Mouse (Mus musculus) gastrocnemius, postnatal 4 days (tissue): Measurements from ENCODE around the gene Lrrk1. TPM values are rescaled to one million over a fixed set of nuclear protein-coding genes. Genes with fewer than 3 reads are reported as not detected.

ENCODE experiments used
- DNase-seq, 2 experiments: peaks; one replicate each; pipeline ENCODE4 v3.0.0; 2021 to 2022; ENCODE audit warnings: low spot score in 2 of 2, mixed read lengths in 2 of 2
- total RNA-seq, 2 experiments: library from RNA; stranded (reverse); gene quantifications; 2 replicates each; pipeline ENCODE4 v1.2.3; 2021

The Lrrk1 gene
- total RNA-seq, 2 experiments from 2014 or later = 13.7 to 14.4 TPM

DNA sequence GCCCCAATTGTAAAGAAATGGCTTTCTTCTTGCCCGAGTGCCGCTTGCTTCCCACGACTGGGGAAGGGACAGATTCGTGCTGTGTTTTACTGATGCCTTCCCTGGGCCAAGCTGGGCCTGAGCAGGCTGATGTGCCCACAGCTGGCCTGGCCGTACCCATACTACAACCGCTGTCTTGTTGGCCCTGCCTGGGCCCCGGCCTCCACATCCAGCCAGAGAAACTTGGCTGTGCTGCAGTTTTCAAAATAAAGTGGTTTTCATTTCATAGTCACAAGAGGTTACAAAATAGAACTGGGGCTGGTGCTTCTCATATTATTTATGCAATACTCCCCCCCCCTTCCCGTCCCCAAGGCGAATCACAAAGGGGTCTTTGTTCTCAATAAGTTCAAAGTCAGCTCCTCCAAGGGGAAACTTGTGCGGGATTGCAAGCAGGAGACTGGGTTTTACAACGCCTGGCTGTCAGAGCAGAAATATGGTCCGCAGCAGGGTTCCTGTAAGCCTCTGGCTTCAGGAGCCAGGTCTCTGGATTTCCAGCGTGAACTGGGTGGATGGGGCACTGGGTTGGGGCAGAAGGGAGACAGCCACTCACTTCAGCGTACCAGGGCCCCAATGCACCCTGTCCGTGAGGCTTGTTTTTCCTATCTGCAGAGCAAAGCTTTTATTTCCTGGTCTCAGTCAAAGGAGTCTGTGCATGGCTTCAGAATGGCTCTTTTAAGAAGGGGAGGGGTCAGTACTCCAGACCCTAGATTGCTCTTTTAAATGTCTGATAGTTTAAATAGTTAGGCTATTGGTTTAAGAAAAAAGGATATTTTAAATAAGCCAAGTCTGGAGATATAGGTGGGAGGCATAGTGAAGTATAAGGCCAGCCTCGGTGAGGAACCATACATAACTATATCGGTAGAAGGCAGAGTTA is 157.3 kb downstream of the Lrrk1 start:
- peak in 1 of 2 experiments; percentile 62 for DNase-seq

DNA sequence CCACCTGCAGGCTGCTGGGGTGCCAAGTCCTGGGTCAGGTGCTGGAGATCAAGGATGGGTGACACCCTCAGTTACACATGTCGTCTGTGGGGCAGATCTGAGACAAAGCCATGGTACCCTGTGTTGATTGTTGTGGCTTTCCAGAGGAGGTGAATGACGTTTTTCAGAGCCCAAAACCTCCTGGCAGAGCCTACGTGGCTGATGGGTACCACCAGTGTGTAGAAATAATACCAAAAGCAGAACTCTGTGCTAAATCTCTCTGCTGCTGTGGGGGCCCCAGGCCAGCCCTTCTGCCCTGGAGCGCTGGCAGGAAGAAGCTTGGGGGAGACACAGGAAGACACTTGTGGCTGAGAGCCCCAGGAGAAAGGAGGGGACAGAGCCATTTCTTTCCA is 157.9 kb downstream of the Lrrk1 start:
- no peak for DNase-seq

DNA sequence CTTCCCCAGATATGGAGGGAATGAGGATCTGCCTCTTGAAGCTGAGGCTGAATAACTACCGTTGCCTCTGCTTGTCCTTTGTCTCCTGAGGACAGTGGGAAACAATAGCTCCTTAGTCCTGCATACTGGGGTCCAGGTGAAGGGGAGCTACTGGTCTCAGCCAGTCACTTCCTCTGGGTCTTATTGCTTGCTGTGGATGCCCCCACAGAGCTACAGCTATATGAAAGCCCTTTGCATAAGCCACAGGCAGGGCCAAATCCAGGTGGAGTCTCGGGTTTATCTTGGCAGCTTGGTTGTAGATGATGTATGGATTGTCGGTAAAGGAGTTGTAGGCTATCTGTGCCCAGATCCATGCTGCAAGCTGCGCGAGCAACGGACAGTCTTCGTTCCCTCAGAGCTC is 158.7 kb downstream of the Lrrk1 start:
- DNase-seq = no peak

DNA sequence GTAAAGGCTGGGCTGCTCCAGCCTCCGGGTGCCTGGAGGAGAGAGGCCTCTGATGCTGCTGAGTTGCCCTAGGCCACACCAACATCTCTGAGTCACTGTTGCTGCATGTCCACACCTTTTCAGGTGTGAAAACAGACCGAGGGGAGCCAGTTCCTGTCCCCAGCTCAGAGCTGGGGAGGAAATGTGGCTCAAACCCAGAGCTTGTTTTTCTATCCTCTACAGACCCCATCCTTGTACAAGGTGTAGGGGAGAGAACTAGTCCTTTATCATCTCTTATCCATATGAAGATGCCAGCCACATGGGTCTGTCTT is 159.6 kb downstream of the Lrrk1 start:
- no peak for DNase-seq

DNA sequence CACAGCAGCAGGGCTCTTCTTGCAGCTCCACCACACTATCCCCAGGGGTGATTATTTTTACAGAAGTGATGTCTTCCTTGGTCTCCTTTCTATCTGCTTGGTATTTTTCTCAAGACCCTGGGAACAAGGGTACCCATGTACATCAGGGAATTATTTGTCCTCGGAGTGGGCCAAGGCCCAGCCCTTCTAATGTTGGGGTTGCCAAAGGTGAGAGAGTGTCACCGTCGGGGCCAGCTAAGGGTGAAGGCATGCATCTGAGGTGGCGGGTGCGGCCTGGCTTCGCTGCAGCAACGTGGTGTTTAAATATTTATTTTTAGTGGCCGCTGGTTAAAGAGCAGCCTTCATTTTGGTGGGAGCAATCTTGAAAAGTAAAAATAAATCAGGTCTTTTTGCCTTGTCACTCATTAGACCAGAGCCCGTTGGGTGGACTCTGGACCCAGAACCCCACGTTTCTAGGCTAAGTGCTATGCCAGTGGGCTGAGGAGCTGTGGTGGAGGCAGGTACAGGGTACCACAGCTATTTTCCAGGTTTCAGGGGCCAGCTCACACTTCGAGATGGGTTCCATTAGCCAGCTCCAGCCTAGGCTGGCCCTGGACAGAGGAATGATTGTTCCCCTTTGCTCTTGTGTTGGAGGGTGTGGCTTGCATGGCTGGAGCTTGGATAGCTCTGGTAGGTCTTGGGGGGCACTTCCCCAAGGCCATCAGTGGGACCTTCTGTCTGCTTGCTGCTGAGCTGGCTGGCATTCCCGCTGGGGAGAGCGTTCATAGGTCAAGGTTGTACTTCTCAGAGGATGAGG is 160.1 kb downstream of the Lrrk1 start:
- no peak for DNase-seq

DNA sequence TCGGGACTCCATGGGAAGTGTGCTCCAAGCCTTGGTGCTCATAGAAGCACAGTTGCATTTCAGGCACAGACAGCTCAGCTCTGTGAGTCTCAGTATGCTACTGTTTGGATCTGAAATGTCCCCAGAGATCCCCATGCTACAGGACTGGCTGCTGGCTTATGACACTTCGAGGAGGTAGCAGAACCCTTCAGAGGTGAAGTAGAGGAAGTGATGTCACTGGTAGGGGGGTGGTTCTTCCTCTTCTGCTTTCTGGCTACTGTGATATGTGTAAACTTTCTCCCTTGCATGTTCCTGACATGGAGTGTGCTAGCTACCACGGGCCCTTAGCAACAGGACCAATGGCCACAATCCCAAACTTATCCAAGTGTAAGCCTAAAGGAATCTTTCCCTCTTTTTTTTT is 162.3 kb downstream of the Lrrk1 start:
- no peak for DNase-seq

DNA sequence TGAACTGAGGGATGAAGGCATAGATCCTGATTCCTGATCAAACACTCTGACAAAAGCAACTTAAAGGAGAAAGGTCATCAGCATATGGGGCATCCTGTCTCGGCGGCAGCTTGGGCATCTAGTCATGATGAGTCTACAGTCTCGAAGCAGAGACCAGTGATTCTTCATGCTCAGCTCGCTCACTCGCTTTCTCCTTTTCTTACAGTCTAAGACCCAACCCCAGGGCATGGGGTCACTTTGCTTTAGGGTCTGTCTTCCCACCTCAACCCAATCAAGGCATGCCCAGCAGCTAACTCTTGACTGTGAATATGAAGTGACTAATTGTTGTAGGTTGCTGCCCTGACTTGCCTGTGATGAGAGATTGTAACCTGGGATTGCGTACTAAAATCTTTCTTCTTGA is 163.6 kb downstream of the Lrrk1 start:
- DNase-seq = no peak

DNA sequence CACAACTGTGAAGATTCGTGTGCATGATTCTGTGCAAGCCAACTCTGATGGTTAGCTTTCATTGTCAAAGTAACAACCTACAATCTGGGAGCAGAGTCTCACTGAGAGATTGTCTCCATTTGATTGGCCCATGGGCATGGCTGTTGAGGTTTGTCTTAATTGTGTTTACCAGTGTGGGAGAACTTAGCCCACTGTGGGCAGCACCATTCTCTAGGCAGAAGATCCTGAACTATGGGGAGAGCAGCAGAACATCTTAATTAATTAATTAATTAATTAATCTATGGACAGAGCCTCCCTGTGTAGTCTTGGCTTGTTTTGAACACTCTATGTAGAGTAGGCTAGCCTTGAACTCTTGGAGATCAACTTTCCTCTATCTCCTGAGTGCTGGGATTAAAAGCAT is 164.4 kb downstream of the Lrrk1 start:
- DNase-seq = no peak

DNA sequence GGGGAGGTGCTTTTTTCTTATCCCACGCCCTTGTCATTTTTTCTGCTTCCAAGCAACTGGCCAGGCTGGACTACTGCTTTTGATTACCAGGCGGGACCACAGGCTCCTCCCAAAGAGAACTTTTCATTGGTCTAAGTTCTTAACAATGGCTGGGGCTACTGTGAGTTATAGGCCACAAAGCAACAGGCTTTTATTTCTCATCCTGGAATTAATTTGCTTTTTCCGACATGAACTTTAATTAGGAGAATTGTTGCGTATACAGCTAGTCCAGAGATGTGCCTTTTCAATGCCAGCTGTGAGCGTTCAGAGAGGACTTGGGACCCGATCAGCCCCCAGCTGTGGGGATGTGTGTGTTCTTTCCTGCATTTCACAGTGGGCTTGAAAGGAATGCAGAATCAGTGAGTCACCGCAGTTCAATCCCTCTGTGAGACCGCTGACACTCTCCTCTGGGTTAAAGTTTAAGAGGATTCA is 165.5 kb downstream of the Lrrk1 start:
- DNase-seq = no peak

DNA sequence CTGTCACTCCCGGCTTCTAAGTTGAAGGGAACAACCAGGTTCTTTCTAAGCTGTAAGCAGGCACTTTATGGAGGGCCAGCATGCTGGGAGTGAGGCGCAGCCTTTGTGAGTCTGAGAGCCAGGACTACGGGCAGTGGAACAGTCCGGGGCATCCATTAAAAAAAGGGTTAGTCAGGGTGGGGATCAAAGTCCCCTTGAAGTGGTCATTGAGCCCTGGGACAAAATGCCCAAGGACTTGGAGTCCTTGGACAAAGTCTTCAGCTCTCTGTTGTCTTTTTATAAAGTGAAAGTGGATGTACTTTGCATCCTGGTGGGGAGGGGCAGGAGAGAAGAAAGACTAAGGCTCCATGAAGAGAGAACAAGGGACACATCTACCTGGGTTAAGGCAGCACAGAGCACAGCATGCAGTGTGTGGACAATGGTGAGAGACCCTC is 168.3 kb downstream of the Lrrk1 start:
- no peak for DNase-seq

DNA sequence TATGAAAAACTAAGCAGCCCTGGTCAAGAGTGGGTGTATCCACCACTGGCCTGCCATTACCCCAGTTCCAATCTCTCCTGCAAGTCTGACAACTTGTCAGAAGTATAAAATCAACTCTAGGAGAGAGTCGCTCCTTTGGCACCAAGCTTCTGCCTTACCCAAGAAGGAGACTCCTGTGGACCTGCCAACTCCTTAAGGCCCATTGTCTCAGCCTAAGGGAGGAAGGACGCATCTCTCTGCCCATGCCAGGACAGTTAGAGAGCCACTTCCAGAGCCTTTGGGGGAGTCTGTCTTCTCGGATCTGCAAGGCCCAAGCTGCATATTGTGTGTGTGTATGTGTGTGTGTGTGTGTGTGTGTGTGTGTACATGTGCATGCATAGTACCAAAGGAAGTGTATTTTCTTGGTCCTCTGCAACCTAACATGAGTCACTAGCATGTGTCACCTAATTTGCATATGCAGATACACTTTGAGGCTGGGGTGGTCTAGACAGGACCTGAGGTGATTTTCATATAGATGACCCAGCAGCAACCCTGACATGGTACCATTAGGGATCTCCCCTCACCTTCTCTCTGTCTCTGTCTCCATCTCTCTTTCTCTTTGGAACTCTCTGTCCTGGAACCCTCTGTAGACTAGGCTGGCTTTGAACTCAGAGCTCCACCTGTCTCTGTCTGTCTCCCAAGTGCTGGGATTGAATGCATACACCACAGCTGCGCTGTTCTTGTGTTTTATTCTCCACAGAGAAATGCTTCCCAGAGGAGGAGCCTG is 168.9 kb downstream of the Lrrk1 start:
- DNase-seq = no peak

DNA sequence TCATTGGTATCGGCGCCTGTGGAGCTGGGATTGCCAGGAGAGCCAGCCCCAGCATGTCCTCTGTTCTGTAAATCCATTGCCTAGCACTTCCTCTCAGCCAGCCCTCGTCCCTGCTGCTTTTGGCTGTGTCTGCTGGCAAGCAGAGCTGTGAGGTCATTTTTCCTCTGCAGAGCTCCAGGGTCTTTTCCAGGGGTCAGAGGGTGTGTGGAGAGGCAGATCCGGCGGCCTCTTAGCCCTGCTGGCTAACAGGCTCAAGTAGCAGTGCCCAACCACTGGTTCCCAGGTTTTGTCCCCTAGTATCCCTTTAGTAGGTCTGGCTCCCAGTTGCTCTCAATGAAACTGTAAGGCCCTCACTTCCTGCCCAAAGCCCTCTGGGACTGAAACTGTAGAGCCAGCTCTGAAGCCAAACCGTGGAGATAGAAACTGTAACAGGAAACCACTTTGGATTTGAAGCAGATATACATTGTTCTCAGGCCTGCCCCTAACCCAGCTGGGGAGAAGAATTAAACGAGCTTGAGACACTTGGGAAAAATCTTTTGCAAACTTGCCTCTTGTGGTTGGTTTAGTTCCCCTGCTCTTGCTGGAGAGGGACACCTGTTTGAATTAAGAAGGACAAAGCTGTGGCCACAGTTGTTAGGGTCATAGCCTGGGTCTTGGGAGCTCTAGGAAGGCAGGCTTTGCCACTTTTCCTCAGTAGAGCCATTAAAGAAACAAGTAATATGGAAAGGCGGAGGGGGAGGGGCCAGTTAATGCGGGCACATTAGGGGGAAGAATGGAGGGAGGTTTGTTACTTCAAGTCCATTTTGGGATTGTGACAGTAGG is 169.7 kb downstream of the Lrrk1 start:
- peak; percentile 47 to 72 for DNase-seq

DNA sequence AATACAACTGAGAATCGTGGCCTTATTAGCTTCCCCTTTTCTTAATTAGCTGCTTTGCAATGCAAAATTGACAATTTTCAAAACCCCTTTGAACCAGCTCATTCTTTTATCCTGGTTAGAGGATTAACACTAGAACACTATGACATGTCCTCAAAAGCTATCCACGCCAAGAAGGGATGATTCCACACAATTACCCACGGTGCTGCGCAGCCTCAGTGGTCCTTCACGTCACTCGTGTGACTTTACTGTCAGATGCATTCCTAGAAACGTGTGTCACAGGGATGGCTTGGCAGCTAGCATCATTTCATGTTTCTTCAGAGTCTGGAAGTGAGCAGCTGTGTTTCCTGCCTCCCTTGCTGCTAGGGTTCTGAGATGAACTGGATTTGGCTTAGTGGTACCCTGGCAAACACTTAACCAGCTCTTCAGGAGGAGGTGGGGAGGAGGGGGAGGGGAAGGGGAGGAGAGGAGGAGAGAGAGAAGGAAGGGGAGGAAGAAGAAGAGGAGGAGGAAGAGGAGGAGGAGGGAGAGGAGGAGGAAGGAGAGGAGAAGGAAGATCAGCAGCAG is 170.5 kb downstream of the Lrrk1 start:
- DNase-seq = no peak

DNA sequence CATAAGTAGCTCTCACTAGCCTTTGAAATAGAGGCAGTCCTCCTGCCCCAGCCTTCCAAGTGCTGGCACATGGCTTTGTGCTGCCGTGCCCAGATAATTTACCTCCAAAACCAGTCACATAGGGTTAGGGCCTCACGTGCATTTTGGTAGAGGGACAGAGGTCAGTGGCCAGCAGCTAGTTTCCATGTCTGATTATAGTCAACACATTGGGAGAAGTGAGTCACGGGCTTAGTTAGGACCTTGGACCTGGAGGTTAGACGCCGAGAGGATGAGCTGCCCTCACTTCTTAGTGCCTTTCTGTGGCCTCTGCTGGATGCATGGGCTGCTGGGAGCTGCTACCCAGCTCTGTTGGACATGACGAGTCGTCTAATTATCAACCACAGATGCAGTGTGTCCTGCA is 171.1 kb downstream of the Lrrk1 start:
- no peak for DNase-seq

DNA sequence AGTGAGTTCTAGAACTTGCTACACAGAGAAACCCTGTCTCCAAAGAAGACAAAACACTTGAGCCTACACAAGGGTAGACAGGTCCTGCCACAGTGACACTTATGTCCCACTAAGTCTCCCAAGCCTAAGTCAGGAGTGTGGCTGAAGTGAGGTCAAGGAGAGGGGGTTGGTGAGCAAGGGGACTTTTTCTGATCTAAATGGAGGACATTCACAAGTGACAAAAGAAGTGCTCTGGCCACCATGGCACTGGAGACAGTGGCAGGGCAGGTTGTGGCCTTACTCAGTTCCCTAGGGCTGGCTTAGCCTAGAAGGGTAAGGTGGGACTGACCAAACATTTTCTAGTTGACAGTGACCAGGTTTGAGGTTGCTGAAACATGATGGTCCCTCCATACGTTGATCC is 172.2 kb downstream of the Lrrk1 start:
- DNase-seq = no peak

DNA sequence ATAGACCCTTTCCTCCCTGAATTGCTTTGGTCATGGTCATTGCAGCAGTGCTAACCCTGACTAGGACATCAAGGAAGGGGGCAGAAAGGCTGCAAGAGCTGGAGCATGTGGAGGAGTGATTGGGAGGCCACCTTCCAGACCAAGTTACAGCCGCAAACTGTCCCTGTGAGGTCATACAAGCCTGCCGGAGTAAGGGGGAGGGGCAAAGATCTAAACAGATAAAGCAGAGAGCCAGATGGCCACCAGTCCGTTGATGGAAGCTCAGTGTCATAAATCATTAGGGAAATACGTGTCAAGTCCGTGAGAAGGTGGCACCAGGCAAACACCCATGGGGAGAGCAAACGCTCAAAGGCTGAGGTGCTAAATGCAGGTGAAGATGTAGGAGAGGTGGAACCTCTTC is 173.7 kb downstream of the Lrrk1 start:
- DNase-seq = no peak

DNA sequence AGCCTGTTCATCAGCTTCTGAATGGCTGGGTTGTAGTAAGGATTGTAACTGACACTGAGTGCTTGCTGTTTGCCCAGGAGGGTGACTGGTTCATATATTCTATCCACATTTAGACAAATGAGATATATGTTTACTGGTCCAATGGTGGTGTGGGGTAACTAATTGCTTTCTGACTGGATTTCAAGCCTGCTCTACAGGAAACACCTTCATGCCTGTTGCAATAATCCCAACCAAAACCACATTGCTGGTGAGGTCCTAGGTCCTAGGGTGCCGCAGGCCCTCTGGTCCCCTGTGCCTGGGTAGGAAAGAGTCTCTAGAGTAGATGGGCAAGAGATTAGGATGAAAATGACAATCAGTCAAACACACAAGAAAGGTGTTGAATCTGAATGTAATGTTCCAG is 175.3 kb downstream of the Lrrk1 start:
- no peak for DNase-seq

DNA sequence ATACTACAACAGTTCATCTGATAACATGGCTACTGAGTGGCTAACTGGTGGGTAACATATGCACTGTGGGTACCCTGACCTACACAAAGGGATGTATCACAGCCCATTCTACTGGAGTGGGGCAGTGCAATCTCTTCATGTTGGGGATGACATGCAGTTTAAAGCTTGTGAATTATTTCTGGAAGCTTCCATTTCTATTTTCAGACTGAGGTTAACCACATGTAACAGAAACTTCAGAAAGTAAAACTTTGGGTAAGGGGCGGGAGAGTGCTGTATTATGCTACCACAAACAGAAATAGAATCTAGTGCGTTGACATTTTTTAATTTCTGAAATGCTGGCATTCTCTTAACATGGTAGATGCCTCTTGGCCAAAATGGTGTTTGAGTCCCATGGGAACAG is 178.2 kb downstream of the Lrrk1 start:
- DNase-seq = no peak

DNA sequence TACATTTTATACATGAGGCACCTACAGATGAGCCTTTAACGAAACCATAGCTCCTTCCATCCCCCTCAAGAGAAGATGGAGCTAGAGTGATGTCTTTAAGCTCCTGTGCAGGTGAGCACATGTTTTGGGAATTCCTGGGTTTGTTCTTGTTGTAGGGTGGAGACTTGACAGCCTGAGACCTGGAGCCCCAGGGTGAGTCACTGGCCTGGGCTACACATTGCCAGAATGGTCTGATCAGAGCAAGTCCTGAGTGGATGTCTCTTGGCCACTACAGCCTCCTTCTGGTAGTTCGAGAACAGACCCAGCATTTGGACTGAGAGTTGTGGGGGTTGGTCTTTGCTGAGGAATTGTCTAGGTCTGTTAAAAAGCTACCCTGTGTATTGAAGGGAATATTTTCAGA is 186.5 kb downstream of the Lrrk1 start:
- DNase-seq = no peak

DNA sequence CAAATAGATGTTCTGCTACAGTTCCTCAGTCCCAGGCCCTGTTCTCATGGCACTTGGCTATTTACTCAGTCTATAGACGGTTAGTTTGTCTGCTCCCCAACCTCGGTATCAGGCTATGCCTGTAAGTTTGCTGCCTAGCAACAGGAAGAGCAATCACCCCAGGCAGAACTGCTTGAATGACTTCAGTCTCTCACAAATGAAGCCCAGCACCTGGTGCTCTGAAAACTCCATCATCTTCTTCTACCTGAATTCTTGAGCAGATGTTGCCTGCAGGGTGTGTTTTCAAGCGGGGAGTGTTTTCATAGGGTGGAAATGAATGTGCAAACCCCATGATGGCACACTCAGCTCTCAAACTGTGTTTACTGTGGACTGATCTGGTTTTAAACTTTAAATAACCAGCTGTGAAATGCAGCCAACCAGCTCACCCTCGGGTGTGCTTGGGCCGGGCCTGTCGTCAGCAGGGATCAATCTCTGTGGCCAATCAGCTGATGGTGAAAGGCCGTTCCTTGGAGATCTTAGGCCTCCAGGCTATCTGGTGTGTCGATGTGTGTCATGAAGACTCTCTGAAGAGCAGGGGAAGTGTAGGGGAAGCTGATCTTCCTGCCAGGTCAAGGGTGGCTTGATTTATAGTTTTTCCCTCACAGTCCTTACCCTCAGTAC is 187.2 kb downstream of the Lrrk1 start:
- no peak for DNase-seq
